Mouse (Mus musculus): ENCODE data around the gene Pip5k1b.

The Pip5k1b gene

DNA sequence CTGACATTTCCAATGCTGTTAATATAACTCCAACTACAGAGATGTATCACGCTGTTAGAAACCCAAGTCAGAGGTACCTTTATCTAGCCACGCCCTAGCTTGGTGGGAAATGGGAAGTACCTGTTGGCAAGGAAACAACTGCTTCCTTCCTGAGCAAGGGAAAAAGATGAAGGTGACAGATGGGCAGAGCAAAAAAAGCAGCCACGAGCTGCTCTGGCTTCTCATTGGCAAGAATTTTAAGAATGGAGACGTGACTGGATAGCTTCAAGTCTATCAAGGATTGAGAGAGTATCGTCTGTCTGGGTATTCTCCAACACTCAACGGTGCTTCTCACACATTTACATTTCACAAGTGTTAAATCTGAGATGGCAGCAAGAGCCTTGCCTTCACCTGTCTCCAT lies 80.4 kb downstream of the Pip5k1b start:
- no peak for DNase-seq (ENCODE audit: low spot score)

DNA sequence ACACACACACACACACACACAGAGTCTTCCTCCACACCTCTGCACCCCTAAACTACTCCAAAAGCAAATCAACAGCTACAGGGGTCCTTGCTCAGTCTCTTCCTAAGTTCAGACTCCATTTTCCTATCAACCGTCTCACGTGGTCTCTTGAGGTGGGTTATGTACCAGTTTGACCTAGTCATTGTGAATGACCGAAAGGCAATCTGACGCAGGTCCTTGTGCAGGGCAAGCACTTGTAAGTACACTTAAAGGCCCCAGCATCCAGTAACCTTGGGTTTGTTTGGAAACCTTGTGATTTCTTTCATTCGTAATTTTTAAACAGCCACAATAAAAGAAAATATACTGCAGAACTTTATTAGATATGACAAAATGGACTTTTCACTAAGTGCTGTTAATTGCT lies 83.2 kb downstream of the Pip5k1b start:
- no peak for DNase-seq (ENCODE audit: low spot score)

DNA sequence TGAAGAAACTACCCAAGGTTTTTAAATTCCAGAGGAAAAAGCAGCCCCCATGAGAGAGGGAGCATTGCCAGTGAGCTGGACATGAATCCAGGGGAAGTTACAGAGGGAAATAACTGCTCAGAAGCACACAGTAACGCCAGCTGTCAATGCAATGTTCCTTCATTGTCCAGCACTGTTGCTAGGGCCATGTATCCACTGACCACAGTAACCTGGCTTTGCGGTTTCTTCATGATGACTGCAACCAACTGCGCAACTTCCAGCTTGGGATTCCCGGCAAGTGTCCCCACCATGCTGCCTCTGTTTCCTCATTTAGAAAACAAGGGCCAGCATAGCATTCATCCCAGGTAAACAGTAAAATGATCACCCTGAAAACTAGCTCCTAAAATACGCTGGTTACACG lies 84.1 kb downstream of the Pip5k1b start:
- no peak for DNase-seq (ENCODE audit: low spot score)

DNA sequence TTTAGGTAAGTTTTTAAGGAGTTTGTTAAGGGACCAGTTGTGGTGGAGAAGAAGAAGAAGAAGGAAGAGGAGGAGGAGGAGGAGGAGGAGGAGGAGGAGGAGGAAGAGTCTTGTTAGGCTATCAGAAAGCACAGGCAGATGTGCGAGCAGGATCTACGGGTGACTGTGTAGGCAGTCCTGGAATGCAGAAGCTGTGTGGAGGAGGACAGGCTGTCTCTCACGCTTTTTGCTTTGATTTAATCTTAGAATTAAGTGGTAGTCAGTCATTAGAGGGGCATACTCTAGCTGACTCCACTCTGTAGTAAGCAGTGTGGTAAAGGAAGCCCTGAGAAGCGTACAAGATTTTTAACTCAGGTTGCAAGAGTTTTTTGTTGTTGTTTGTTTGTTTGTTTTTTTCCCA lies 86.5 kb downstream of the Pip5k1b start:
- no peak for DNase-seq (ENCODE audit: low spot score)

DNA sequence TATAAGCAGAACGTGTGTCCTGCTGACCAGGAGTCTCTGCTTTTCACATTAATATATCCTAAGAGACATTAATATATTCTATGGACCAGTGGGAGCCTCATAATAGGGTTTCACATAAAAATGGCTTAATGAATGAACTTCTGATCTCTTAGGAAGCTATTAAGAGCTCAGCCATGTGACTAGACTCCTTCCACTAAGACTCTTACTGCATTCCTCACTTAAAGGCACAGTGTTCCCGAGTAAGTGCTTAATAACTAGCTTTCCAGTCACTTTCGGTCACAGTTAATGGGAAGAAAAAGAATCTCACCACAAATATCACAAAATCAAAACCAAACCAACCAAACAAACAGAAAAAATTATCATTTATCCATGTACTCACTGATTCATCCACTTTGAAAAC lies 87.1 kb downstream of the Pip5k1b start:
- DNase-seq (ENCODE audit: low spot score): no peak

DNA sequence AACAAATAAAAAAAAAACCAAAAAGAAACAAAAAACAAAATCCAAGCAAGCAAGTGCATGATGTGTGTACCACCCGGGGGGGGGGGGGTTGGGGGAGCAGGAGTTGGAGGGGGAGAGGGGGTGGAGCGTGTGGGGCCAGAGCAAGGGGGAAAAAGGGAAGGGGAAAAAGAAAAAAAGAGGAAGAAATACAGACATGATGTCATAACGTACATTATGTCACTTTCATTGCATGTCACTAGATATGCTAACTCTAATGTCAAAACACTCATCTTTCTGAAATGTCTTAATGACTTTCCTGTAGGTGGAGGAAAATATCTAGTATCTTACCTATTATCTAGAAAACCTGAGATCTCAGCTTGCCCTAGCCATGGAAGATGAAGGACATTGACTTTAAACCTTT lies 92.7 kb downstream of the Pip5k1b start:
- DNase-seq (ENCODE audit: low spot score): no peak

DNA sequence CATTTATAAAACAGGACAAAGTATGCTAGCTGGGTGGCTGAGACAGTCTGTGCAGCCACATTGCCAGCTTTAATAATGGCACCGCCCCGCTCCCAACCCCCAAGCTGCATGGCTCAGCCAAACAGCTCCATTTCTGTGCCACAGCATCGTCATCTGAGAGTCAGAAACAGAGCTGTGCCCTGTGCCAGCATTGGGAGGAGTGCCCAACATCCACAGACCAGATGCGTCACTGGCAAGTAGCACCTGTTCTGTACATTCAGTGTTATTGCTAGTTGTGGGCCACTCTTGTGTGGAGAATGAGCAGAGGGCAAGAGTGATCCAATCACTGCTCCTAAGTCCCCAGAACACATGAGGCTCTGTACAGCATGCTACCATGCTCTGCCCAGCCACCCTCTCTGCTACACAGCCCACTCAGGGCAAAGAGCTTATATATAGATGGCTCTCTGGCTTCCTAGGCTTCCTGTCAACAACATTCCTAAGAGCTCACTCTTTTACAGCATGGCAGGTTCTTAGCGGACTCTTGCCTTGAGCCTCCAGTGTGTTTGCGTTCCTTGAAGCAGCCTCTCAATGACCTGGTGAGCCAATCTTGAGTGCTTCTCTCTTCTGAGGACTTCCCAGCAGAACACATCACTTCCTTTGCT lies 99.0 kb downstream of the Pip5k1b start:
- no peak for DNase-seq (ENCODE audit: low spot score)

DNA sequence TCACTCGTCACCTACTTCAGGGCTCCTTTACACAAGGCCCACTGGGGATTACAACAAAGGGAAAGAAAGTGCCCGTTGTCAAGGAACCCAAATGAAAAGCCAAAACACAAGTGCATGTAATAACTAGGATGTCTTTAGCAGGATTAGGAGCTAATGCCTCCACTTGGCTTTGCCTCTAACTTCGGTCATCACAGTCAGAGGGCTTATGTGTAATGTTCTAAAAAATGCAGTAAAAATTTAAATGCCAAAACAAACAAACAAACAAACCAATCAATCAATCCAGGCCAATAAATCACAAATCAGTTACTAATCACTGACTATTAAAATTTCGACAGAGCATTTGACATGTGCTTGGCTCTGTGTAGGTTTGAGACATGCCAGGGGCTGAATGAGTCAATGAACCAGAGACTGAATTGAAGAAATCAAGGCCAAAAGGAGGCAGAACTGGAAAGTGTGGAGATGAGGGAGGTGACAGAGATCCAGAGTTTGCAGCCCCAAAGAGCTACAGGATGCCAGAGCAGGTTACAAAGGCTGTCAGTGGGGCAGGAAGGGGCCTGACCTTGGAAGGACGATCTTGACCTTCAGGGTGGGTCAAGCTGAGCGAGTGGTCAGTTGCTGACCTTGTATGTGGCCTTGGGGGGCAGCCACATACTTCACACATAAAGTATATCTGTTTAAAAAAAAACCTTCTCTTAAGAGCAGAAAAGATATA lies 100.3 kb downstream of the Pip5k1b start:
- no peak for DNase-seq (ENCODE audit: low spot score)

DNA sequence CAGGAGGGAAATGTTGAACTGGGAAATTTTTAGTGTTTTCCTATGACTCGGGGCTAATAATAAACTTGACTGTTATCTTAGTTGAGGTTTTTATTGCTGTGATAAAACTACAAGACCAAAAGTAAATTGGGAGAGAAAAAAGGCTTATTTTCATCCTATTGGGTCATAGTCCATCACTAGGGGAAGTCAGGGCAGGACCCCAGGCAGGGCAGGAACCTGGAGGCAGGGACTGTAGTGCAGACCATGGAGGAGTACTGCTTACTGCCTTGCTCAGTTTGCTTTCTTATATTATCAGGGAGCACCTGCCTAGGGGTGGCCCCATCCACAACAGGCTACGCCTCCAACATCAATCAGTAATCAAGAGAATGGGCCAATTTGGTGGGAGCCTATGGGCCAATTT lies 101.2 kb downstream of the Pip5k1b start:
- no peak for DNase-seq (ENCODE audit: low spot score)

DNA sequence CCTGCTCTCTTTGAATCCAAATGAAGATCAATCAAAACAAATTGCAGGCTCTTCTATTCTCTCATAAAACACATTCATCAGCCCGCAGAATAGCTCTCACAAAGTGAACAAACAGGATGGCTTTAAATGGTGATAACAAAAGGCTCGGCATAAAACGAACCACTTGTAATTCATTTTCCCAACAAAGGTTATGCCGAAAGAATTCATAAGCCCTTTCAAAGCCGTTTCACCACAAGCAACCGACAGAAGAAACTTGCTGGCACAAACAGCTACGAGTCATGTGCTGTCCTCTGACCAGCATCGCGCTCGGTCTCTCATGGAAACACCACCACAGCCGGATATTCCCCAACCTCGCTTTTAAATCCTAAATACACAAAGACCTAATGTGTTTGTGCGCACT lies 102.3 kb downstream of the Pip5k1b start:
- no peak for DNase-seq (ENCODE audit: low spot score)

DNA sequence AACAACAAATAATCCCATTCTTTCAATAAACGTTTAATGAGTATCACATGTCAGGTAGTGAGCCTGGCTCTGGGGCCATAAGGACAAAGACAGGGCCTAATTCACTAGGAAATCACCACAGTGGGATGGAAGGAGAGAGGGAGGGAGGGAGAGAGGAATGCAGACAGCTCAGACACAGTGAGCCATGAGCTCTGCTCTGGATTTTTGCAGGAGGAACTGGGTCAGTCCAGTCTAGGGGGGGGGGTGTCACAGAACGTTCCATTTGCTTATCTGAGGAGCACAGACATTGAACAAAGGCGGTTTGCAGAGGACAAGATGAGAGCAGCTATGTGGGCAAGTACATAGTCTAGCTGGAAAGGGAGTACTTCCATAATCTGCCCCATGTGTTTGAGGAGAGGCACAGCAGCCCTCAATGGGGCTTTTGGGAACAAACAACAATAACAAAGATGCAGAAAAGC lies 103.2 kb downstream of the Pip5k1b start:
- DNase-seq (ENCODE audit: low spot score): no peak

DNA sequence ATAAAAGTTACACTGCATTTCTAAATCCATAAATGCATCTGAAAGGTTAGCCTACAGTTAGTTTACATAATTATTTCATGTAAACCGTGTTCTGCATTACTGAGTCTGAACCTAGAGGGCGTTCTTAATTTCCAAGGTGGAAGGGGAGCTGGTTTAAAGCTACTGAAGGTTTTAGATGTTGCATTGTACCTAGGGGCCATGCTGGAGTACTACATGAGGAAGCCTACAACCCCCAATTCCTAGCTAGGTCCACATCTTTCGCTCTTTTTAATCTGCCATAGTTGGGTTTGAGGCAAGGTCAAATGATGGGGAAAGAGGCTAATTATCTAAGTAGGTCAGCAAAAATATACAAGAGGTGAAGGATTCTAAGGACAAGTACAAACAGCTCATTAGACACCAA lies 104.0 kb downstream of the Pip5k1b start:
- no peak for DNase-seq (ENCODE audit: low spot score)

DNA sequence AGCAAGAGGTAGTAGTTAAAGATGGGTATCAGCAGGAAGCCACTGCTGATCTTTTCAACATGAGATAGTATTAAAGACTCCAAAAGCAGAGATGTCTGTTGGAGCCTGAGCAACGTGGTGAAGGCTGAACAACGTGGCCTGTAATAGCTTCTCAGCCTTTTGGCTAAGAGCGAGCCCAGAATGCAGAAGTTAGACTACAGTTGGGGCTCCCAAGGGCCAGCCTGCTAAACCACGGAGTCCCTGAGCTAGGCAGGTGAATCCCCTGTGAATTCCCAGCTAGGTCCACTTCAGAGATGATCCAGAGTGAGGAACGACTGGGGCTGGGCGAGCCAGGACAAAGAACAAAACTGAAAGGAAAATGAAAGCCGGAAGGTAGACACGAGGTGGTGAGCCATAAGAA lies 104.9 kb downstream of the Pip5k1b start:
- DNase-seq (ENCODE audit: low spot score): no peak

DNA sequence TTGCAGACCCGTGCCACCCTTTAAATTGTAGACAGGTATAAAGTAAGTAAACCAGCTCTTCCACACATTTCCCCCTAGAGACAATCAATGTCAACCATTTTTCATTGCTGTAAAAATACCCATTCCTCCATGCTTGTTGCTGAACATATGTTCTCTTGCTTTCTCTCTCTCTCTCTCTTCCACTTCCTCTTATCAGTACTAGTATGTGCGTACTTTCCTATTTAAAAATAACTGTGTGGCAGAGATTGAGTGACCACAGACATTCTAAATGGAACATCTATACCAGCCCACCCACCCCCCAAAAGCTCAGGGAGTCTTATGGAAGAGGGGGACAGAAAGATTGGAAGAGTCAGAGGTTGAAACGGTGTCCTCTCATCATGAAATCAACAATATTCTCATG lies 111.3 kb downstream of the Pip5k1b start:
- DNase-seq (ENCODE audit: low spot score): no peak

DNA sequence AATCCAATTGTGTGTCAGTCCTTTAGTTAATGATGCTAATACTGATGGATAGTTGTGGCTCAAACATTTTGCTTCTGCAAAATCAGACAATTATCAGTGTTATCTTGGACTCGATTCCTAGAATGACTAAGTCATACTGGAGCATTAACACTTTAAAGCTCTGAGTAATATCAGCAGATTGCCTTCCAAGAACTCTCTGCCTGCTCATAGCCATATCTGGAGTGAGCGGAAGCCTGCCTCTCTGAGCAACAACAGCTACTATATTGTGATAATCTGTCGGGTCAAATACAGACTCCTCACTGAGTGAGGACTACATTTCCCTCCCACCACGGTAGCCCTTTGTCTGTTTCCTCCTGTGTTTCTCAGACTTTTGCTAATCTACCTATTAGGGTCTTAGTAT lies 116.0 kb downstream of the Pip5k1b start:
- no peak for DNase-seq (ENCODE audit: low spot score)

DNA sequence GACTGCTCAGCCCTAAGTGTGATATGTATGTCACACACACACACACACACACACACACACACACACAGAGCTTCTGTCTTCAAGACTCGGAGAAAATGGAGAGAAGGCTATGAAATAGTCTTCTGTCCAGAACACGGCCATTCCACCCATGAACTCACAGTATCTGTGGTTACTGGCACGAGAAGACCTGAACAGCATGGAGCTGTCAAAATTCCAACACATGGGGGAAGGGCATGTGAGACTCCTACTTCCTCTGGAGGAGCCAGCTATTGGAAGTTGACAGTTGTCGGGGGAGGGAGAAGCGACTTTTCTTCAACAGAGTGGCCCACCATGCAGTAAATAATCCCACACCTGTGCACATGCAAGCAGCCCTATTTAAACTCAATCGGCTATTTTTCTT lies 121.4 kb downstream of the Pip5k1b start:
- no peak for DNase-seq (ENCODE audit: low spot score)

DNA sequence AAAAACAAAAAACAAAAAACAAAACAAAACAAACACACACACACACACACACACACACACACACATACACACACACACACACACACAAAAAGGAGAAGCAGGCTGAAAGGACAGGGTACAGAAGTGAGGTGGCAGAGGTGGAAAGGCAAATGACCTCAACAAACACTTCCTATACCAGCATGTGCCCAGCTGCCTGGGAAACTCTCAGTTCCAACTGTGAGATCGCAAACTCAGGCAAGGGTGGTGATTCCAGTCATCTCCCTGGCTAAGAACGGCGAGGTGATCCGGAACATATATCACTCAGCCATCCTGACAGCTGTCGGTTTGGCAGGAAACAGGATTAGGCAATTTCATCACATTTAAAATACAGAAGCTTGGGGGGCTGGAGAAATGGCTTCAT lies 123.2 kb downstream of the Pip5k1b start:
- no peak for DNase-seq (ENCODE audit: low spot score)

DNA sequence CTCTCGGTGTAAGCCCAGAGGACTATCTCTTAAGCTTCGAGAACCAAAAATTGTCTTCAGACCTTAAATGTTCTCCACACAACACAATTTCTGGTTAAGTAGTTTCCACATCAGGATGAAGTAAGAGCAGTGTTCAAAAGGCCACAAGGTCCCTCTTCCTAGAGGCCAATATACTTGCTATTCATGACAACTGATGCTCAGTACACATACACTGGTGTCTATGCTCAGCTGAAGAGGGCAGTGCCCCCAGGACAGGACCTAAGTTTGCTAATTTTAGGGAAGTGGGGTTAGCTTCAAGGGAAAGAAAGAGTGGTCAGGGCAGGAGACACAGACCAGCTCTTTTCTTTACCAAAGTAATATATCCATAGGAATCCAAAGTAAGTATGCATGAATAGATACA lies 124.3 kb downstream of the Pip5k1b start:
- DNase-seq (ENCODE audit: low spot score): no peak

DNA sequence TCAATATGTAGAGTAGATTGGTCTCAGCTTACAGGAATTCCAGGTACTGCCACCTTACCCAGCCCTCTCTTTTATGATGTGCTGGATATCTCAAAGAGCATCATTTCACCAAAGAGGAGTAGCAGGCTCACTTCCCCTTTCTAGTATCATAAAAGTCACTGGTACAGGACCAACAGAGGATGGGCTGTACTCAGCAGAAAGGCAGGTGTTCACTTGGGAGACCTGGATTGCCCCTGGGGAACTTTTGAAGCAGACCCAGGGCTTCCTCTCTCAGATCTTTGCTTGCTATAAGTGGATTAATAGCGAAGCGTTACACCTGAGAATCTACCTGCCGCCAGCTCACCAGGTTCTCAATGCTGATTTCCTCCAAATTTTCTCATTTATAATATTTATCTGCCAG lies 127.7 kb downstream of the Pip5k1b start:
- no peak for DNase-seq (ENCODE audit: low spot score)

DNA sequence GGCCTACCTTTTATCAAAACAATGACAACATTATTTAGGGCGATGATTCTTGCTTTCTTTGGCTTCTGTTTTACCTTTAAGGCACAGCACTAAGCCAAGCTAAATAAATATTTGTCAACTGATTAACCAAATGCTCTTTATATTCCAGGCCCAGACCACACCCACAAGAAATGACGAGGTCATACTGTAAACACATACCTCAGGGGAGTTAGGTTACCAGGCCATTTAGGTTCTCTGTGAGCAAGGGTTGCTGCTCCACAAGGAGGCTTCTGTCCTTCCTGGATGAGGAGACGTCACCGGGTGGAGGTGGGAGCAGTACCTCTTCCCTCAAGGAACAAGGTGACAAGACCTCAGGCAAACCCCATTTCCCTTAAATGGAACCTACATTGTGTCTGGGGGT lies 128.4 kb downstream of the Pip5k1b start:
- DNase-seq (ENCODE audit: low spot score): no peak

DNA sequence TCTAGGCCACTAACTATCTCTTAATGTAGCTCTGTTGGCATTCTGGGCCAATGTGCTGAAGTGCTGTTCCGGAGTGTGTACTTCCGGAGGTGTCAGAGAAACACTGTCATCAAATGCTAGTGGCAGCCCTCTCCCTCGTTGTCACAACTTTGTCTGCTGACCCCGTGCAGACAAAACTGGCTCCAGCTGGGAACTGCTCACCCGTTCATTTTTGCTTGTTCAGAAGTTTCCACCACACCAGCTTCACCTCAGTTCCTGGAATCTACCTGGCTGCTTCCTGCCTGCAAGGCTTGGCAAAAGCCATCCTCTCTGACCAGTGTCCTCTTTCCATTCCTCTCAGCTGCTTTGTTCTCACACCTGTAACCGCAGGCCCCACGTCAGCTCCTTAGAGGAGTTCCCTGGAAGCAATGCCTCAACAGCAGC lies 128.9 kb downstream of the Pip5k1b start:
- no peak for DNase-seq (ENCODE audit: low spot score)

DNA sequence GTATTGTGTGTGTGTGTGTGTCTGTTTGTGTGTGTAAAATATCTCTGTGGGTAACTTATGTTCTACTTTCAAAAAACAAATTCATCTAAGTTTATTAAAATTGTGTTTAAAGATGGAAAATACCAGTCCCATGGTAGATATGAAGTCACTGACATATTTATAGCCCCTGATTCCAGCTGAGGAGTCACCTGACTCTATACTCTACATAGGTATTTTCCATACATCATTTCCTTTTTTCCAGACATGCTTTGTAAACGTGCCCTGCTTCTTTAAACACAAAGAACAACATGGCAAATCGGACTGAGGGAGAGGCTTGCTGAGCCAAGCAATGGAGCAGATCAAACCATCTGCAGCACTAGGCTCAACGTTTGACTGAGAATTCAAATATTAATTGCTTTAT lies 137.6 kb downstream of the Pip5k1b start:
- DNase-seq (ENCODE audit: low spot score): no peak

DNA sequence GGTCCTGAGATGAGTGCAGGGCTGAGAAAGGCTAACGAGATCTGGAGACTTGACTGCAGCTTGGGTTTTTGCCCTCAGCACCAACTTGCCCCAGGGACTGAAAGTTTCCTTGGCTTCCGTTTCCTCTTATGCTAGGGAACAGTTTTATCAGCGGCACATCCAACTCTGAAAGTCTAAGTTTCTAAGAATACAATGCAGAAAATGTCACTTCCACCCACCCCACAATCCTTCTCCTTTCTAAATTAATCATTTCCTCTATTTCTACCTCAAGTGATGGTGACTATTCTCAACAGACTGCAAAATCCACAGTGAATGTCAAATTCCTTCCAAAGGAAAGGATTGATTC lies 138.0 kb downstream of the Pip5k1b start:
- DNase-seq (ENCODE audit: low spot score): no peak

DNA sequence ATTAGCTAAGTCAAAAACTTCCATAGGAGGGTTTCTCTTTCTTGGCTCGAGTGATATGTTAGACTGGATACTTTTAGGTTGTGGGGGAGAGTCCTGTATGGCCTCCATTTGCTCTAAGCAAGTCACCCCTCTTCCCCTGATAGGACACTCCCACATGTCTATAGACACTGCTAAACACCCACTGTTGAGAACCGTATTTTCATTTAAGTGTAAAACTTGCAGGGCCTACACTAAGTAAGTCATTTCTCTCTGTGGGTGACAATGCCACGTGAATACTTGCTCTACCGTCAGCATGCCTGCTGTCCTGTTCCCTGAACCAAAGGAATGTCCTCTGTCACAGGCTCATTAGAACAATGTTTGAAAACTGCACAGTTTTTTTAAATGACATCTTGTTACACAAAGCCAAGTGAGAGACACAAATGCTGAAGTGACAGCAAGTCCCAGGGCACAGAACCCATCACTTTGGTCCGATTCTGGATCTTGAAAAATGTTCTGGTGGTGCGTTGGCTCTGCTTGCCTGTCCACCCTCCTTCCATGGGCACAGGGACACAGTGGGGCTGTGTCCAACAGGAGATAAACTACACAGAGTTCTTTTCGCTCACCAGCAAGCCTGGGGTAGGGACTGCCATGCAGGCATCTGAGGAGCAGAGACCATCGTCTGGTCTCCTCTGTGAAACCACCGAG lies 138.6 kb downstream of the Pip5k1b start:
- no peak for DNase-seq (ENCODE audit: low spot score)

Measured in urinary bladder, postnatal 10 days (tissue).